Mouse (Mus musculus) brain, embryonic 14.5 days (tissue): ENCODE results near the gene Crb1.

Source experiments
- CTCF ChIP-seq: fragments of 200-500 bp; IDR thresholded peaks from 2 replicates; pipeline ENCODE4 v1.5.1; 2012; ENCODE audit warnings: inconsistent platforms, mild to moderate bottlenecking, moderate library complexity, borderline replicate concordance; ENCODE audit not compliant: insufficient read depth, insufficient read length; ENCODE audit errors: extremely low read depth
- POLR2A ChIP-seq: fragments of 200-500 bp; IDR thresholded peaks from 2 replicates; pipeline ENCODE4 v1.6.1; 2012; ENCODE audit warnings: mild to moderate bottlenecking, inconsistent platforms, borderline replicate concordance; ENCODE audit not compliant: poor library complexity, insufficient read depth, insufficient read length, severe bottlenecking; ENCODE audit errors: extremely low read depth

GRCm38 (mm10) chr1:139340178-139340859 is 36.6 kb downstream of the Crb1 start:
- TF ChIP-seq CTCF (peak; percentile 31; the same call in 1 of the 2 replicates), POLR2A (no peak)
